Mouse (Mus musculus) lung, adult 2 months (tissue): Measurements from ENCODE around the gene Tmcc1.

Source experiments
- CTCF ChIP-seq: fragments of 200-500 bp; IDR thresholded peaks from 2 replicates; pipeline ENCODE4 v1.5.1; 2011; ENCODE audit warnings: mild to moderate bottlenecking, low read length, control low read depth; ENCODE audit not compliant: insufficient read depth
- POLR2A ChIP-seq: fragments of 200-500 bp; IDR thresholded peaks from 2 replicates; pipeline ENCODE4 v1.6.1; 2011; ENCODE audit warnings: low read depth, mild to moderate bottlenecking, control low read depth, low read length, borderline replicate concordance; ENCODE audit errors: extremely low read depth

- no peak for TF ChIP-seq POLR2A
- TF ChIP-seq CTCF, result no peak
Measured at GRCm38 (mm10) chr6:116195811-116196210, 2.5 kb upstream of the Tmcc1 start.
